Mouse (Mus musculus) cerebellum, adult (tissue): ENCODE data around the gene Sgk1.

Experiments
- ATAC-seq: cut with Nextera tagmentation; 2 replicates; pipeline ENCODE4 v1.9.2; 2017; ENCODE audit warnings: mild to moderate bottlenecking, moderate library complexity, mixed read lengths; ENCODE audit not compliant: insufficient number of reproducible peaks, low FRiP score, low TSS enrichment

Gene Sgk1

GRCm38 (mm10) chr10:21911303-21911947, 29.4 kb downstream of the Sgk1 start:
- ATAC-seq: no peak

- ATAC-seq: no peak
These were observed 32.8 kb downstream of the Sgk1 start for GRCm38 (mm10) chr10:21914751-21915150.

- no peak for ATAC-seq
These were observed 34.5 kb downstream of the Sgk1 start for GRCm38 (mm10) chr10:21916301-21917071.

- ATAC-seq: no peak
These were observed 36.2 kb downstream of the Sgk1 start for GRCm38 (mm10) chr10:21918016-21918749.

- ATAC-seq: no peak
These were observed 36.8 kb downstream of the Sgk1 start for GRCm38 (mm10) chr10:21918750-21919145.

- no peak for ATAC-seq
These were observed 38.6 kb downstream of the Sgk1 start for GRCm38 (mm10) chr10:21920611-21921010.

GRCm38 (mm10) chr10:21922716-21923350, 40.8 kb downstream of the Sgk1 start:
- ATAC-seq: 0 out of 2 replicates have a peak, but pooled peaks have one; percentile 19

- 0 out of 2 replicates have a peak, but pooled peaks have one; percentile 22 for ATAC-seq
These were observed 41.5 kb downstream of the Sgk1 start for GRCm38 (mm10) chr10:21923495-21923952.

- no peak for ATAC-seq
These were observed 42.2 kb downstream of the Sgk1 start for GRCm38 (mm10) chr10:21924051-21924720.

- ATAC-seq: no peak
These were observed 45.0 kb downstream of the Sgk1 start for GRCm38 (mm10) chr10:21926941-21927340.

GRCm38 (mm10) chr10:21930781-21931380, 48.9 kb downstream of the Sgk1 start:
- no peak for ATAC-seq

GRCm38 (mm10) chr10:21932791-21933190, 50.8 kb downstream of the Sgk1 start:
- no peak for ATAC-seq

GRCm38 (mm10) chr10:21934826-21935225, 52.8 kb downstream of the Sgk1 start:
- no peak for ATAC-seq

- ATAC-seq: peak; percentile 68
These were observed 54.7 kb downstream of the Sgk1 start for GRCm38 (mm10) chr10:21936513-21937221.

- ATAC-seq: no peak
These were observed 55.2 kb downstream of the Sgk1 start for GRCm38 (mm10) chr10:21937222-21937605.

GRCm38 (mm10) chr10:21938166-21938565, 56.2 kb downstream of the Sgk1 start:
- no peak for ATAC-seq

- no peak for ATAC-seq
These were observed 59.3 kb downstream of the Sgk1 start for GRCm38 (mm10) chr10:21941235-21941634.

- ATAC-seq: peak; percentile 62
These were observed 61.2 kb downstream of the Sgk1 start for GRCm38 (mm10) chr10:21943145-21943700.

- no peak for ATAC-seq
These were observed 63.2 kb downstream of the Sgk1 start for GRCm38 (mm10) chr10:21945195-21945594.
